Mouse (Mus musculus) layer of hippocampus, adult 9-10 months (tissue): ENCODE data around the gene Neu1.
A peak's percentile ranks its signal among the peaks of the same experiment; 100 is the strongest.
"Not testable (repeated sequence)": the region's sequence is repeated elsewhere in the genome, so short reads cannot be mapped to it uniquely, and the experiment has no call there.

ENCODE experiments used
- DNase-seq: peaks from one replicate; pipeline ENCODE4 v3.0.0; 2022; ENCODE audit warnings: low spot score

Gene Neu1

DNA sequence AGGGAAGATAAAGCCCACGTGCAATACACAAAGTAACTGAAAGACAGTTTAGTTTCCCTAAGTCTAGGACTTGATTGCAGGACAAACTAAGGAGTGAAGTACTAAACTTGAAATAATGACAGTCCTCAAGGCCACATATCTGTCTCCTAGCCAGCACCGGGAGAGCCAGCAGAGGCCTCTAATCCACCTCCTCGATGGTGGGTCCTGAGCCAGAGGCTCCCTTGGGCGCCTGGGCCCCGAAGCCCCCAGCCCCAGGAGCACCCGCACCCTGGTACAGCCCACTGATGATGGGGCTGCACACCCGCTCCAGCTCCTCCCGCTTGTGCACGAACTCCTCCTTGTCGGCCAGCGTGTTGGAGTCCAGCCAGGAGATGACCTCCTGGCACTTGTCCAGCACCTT, 38.8 kb downstream of the Neu1 start, which contains the start of gene Gm20481:
Gene Gm20481, plus strand, starts transcription at position 91 of the 400 bp plus-strand sequence.
- not testable (repeated sequence) for DNase-seq

DNA sequence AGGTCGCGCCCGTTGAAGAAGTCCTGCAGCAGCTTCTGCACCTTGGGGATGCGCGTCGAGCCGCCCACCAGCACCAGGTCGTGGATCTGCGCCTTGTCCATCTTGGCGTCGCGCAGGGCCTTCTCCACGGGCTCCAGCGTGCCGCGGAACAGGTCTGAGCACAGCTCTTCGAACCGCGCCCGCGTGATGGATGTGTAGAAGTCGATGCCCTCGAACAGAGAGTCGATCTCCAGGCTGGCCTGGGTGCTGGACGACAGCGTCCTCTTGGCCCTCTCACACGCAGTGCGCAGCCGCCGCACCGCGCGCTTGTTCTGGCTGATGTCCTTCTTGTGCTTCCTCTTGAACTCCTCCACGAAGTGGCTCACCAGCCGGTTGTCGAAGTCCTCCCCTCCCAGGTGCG, 39.8 kb downstream of the Neu1 start:
- DNase-seq: not testable (repeated sequence)

DNA sequence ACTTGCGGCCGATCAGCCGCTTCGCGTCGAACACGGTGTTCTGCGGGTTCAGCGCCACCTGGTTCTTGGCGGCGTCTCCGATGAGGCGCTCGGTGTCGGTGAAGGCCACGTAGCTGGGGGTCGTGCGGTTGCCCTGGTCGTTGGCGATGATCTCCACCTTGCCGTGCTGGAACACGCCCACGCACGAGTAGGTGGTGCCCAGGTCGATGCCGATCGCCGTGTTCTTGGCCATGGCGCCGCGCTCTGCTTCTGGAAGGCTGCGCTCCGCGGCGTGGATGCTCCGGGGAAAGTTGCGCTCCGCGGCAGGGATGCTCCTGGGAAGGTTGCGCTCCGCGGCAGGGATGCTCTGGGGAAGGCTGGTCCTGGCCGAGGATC, 40.6 kb downstream of the Neu1 start:
- not testable (repeated sequence) for DNase-seq

DNA sequence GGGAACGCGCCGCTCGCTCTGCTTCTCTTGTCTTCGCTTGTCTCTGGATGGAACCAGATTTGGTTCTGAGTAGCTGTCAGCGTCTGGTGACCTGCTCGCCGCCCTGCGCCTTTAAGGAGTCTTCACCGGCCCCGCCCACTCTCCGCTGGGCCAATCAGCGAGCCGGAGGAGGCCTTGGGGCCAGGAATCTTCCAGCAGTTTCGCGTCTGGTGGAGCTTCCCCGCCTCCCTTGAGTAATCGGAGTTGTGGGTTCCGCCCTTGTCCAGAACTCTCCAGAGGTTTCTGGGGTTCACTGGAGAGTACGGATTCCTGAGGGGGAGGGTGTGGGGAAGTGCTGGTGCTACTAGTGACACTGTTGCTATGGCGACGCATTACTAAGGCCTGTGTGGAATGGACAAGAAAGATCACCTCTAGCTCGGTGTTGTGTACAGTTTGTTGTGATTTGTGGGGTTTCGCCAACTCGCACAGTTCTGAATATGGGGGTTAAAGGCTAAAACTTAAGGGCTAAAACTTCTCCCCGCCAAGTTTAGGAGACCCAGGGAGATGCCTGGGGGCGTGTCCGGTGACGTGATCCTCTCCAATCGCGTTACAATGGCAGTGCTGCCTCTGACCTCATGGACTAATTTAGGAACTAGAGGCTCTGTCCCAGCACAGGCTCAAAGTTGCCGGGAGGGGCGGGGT, 41.2 kb downstream of the Neu1 start, which contains the start of the genes Hspa1a and Hspa1l:
Gene Hspa1a, minus strand, starts transcription at position 88 of the 681 bp plus-strand sequence.
Gene Hspa1l, plus strand, starts transcription at position 635 of the 681 bp plus-strand sequence.
- peak; percentile 71 for DNase-seq

DNA sequence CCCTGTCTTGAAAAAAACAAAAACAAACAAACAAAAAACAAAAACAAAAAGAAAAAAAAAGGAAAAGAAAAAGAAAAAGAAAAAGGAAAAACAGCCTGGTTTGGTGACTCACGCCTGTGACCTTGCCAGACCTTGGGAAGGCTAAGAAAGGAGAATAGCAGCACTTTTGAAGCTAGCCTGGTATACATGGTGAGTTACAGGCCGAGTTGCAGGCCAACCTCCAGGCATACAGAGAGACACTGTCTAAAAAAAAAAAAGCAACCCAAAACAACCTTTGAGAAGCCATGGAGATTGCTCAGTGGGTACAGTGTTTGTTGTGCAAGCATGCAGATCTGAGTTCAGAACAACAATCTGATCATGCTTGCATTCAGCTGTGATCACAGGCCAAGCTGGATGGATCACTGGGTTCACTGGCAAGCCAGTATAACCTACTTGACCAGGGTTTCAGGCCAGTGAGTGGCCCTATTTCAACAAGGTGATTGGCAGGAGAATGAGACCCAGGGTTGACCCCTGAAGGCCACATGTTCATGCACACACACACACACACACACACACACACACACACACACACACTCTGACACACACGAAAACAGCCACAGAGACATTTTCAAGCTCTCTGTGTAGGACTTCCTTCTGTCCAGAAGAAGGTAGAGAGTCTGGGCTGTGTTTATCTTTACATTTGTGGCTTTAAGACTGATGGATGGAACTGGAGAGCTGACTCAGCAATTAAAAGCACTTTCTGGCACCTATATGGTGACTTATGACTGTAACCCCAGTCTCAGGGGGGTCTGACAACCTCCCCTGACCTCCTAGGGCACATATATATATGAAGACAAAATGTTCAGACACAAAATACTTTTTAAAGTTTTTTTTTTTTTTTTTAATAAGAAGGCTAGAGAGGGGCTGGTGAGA, 44.8 kb downstream of the Neu1 start:
- no peak for DNase-seq

DNA sequence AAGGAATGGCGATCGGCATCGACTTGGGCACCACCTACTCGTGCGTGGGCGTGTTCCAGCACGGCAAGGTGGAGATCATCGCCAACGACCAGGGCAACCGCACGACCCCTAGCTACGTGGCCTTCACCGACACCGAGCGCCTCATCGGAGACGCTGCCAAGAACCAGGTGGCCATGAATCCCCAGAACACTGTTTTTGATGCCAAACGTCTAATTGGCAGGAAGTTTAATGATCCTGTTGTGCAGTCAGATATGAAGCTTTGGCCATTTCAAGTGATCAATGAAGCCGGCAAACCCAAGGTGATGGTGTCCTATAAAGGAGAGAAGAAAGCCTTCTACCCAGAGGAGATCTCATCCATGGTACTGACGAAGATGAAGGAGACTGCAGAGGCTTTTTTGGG, 45.9 kb downstream of the Neu1 start:
- no peak for DNase-seq

DNA sequence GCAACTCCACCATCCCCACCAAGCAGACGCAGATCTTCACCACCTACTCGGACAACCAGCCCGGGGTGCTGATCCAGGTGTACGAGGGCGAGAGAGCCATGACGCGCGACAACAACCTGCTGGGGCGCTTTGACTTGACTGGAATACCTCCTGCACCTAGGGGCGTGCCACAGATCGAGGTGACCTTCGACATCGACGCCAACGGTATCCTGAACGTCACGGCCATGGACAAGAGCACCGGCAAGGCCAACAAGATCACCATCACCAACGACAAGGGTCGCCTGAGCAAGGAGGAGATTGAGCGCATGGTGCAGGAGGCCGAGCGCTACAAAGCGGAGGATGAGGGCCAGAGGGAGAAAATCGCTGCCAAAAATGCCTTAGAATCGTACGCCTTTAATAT, 47.2 kb downstream of the Neu1 start:
- DNase-seq: no peak

DNA sequence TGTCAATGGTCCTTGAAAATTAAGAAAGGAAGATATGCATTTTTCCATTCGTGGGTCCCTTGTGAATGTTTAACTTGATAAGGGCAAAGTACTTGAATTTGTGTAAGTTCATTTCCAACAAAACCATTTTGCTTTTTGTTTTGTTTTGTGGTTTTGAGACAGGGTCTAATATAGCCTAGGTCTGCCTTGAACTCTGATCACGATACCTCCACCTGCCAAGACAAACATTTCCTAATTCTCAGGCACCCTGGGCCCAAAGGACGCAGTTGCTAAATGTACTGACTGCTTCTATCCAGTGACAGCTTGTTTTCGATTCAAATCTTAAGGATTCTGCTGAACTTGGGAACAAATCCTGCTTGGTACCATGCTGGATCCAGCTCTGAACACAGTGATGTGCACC, 48.6 kb downstream of the Neu1 start:
- no peak for DNase-seq

DNA sequence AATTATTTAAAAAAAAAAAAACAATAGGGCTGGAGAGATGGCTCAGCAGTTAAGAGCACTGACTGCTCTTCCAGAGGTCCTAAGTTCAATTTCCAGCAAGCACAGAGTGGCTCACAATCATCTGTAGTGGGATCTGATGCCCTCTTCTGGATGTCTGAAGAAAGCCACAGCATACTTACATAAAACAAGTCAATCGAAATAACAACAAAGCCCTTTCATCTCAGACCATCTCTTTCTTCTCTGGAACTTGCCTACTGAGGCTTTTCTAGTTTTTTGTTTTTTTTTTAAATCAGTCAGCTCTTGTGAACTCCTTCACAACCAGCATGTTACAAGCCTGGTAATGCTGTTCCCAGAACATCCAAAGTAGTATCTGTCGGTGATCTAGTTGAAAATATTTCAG, 49.6 kb downstream of the Neu1 start:
- no peak for DNase-seq

DNA sequence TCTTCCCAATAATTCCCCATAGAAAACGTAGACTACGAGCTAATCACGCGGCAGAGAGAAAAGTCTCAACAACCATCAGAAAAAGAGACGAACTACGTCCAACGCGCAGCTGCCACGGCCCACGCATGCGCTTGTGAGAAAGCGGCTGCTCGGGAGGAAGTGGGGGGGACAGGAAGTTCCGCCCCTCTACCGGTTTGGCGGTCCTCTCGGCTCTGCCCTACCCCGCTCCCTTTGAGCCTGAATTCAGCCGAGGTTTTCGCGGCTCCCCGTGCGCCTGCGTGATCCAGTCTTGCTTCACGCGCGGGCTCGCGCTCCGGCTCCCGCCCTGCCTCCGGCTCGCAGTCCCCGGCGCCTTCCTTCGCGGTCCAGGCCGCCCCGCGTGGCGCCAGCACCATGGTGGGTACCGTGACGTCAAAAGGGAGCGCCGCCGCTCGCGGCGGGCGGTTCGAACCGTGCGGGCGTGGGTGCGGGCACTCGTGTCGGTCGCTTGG, 50.7 kb downstream of the Neu1 start, which contains the start of gene Lsm2:
Gene Lsm2, plus strand, starts transcription at position 173 of the 491 bp plus-strand sequence.
- DNase-seq: peak; percentile 80

DNA sequence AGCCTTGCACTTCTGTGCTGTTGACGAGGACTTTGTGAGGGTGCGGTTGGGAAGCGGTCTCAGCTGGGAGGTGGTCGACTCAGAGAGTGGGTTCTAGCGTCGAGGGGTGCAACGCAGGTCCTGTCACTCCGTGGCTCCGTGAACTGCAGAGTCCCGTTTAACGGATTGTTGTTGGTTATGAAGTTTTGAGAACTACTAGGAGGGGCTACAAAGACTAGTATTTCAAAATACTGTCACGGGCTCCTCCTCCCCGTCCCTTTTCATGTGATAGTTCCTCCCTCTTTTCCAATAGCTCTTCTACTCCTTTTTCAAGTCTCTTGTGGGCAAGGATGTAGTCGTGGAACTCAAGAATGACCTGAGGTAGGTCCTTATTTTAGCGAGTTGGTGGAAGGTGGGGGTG, 51.3 kb downstream of the Neu1 start:
- DNase-seq: no peak

DNA sequence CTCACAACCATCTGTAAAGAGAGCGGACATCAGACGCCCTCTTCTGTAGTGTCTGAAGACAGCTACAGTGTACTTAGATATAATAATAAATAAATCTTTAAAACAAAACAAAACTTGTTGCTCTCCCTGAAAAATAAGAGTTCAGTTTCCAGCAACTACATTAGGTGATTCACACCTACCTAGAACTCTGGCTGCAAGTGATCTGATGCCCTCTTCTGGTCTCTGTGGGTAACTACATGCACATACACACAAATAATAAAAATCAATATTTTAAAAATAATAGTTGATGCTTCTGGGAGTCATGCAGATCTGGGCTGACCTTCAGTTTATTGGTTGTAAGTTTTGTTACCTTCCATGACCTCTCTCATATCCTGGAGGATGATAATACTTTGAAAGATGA, 53.2 kb downstream of the Neu1 start:
- no peak for DNase-seq
